Mouse (Mus musculus) embryo, embryonic 11.5 days (tissue): Measurements from ENCODE around the gene Epb41l1.

ENCODE experiments used
- DNase-seq: peaks from one replicate; pipeline ENCODE4 v3.0.0-alpha.2; 2012; ENCODE audit warnings: low read depth, low spot score

The Epb41l1 gene

DNA sequence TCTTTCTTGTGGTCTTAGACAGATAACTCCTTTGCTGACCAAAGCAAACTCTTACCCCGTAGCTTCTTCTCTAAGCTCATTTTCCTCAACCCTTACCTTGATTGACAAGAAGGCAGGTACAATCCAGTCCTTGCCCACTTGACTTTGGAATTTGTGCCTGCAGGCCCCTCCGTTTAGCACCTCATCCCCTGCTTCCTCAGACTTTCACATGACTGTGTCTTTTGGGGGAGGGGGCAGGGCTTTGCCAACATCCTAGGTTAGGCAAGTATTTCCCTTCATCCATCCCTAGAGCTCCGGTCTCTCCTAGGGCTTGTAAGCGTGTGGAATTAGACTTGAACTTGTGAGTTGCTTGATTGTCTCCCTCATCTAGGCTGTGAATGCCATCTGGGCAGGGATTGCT lies 3.0 kb downstream of the Epb41l1 start:
- DNase-seq: no peak

DNA sequence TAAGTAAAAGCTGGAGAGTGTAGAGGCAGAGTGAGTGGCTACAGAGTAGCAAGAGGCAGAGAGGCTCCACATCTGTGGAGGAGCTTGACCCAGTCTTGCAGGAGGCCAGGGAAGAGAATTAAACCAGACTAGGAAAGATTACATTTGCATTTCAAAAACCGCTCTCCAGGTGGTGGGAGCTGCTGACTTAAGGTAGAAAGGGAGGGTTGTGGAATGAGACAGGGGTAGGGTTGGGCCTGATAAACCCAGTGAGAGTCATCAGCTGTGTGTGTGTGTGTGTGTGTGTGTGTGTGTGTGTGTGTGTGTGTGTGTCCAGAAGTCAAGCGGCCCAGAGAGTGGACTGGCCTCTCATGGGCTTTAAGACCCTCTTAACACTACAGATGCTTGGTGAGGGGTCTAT lies 4.9 kb downstream of the Epb41l1 start:
- DNase-seq: no peak

DNA sequence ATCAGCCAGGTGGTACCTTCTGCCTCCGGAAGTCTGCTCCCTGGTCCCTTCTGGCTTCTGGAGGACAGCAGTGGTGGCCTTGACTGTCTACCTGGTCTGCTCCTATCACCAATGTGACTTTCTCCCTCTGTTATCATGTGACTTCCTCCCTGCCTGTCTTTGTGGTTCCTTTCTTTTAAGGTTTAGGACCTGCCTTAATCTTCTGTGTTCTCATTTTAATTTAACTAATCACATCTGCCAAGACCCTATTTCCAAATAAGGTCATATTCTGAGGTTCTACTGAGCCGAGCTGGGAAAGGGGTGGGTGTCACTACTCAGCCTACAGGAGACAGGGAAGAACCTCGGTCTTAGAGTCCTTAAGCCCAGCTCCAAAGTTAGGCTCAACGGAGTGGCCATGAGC lies 5.4 kb downstream of the Epb41l1 start:
- DNase-seq: no peak

DNA sequence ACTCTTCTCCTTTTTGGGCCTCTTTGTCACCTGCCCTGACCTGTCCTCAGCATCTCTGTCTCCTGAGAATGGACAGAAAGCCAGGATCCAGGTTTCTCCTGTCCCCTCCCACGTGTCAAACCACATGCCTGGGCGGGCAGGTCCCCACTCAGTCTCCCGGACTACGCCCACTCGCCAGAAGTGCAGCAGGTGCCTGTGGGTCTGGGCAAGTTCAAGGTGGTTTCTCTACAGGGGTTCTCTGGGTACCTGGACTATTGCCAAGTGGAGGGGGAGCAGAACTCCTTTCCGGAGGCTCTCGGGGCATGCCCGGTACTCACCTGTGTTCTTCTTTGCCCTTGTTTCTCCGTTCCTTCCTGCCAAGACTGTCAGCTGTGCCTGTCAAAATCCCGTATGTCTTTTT lies 9.1 kb downstream of the Epb41l1 start:
- DNase-seq: no peak

DNA sequence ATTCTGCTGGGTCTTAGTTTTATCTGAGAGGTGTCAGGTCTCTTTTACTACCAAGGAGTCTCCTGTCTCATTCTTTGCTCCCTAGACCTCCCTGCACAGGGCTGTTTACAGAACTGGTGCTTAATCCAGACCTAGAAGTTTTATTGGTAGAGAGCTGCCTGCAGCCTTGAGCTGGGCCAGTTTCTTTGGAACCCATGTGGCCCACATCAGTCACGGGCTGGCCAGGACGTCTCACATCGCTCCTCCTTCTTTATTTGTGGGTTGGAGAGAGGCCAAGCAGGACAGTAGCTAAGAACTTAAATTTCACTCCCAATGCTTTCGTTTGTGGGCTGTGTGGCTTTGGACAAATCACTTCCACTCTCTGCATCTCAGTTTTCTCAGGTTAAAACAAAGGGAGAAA lies 9.6 kb downstream of the Epb41l1 start:
- DNase-seq: no peak

DNA sequence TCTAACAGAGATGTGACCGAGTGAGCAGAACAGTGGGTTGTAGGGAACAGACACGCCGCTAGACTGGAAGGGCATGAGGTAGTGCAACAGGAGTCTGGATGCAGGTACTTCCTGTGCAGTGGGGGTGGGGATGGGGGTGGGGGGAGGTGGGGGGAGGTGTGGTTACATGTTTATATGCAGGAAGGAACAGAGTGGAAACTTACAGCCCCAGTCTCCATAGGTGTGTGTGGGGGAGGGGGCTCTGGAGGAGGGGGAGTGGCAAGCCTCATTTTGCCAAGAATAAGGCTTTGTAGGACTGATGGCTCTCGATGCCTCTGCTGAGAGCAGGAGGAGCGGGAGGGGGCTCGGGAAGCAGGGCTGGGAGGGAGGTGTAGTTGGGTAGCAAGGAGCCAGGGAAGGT lies 10.7 kb downstream of the Epb41l1 start:
- DNase-seq: no peak

DNA sequence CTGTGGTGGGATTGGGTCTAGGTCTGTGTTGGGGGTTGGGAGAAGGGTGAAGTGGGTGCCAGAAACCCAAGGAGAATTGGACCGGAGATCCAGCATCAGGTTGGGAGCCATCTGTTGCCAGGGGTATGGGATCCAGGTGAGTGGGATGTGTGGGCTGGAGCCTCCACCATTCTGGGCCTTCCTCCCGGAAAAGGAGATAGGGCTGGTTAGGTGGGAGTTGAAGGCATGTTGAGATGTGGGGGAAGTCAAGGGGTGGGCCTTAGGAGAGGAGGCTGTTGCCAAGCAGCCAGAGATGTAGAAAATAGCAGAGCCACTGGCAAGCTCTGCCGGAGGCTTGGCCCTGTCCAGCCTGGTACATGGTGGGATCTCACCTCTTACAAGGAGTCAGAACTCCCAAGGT lies 11.4 kb downstream of the Epb41l1 start:
- no peak for DNase-seq

DNA sequence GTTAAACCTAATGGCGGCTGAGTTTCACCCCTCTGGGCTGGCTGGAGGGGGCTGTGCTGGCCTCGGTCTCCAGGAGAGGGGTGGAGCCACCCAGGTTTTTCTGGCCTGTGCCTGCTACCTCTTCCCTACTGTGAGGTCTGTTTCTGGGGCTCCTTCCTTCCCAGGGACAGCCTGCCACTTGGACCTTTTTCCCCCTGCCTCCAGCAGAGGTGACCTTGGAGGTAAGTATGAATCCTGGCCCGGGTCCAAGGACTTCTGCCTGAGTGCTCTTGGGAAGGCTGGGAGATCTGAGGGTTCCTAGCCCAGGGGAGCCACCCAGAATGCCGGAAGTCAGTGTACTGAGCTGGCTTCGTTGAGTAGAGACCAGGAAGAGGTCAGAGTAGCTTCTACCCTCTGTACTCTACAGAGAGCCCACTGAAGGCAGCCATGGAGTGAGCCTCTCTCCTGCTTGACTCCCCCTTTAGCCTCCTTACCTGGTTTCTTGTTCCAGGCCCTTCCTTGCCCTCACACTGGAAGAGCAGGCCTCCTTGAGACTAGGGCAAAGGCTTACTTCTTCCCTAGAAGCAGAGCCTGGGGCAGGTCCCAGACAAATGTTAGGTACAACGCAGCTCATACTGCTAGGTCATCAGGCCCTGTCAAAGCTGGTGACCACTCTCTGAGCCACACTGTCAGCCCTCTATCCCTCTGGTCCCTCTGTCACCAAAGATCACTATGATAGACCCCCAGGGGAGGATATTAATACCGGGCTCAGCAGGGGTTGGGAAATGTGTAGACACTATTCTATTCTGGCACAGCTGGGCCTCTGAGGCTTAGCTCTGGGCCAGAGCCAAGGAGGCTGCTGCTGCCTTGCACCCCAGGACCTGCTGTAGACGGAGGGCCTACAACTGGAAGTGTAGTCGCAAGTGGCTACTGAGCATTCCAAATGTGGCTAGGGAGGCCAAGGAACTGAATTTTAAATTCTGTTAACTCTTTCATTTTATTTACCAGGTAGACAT lies 12.5 kb downstream of the Epb41l1 start:
- DNase-seq: no peak

DNA sequence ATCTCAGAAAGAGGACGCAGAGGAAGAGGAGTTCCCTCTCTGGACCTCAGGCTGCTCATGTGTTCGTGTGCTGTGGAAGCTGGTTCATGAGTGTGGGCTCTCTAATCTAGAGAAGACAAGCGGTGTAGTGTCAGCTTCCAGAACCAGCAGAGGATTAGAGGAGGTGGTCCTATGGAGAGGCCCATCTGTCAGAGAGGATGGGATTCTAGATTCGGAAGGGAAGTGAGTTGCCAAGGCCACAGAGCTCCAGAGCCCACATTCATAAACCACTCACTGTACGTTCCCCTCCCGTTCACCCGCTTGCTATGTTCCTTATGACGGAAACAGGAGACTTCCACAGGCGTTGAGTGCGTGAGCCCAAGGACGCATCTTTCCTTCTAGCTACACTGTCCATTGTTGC lies 16.9 kb downstream of the Epb41l1 start:
- DNase-seq: no peak

DNA sequence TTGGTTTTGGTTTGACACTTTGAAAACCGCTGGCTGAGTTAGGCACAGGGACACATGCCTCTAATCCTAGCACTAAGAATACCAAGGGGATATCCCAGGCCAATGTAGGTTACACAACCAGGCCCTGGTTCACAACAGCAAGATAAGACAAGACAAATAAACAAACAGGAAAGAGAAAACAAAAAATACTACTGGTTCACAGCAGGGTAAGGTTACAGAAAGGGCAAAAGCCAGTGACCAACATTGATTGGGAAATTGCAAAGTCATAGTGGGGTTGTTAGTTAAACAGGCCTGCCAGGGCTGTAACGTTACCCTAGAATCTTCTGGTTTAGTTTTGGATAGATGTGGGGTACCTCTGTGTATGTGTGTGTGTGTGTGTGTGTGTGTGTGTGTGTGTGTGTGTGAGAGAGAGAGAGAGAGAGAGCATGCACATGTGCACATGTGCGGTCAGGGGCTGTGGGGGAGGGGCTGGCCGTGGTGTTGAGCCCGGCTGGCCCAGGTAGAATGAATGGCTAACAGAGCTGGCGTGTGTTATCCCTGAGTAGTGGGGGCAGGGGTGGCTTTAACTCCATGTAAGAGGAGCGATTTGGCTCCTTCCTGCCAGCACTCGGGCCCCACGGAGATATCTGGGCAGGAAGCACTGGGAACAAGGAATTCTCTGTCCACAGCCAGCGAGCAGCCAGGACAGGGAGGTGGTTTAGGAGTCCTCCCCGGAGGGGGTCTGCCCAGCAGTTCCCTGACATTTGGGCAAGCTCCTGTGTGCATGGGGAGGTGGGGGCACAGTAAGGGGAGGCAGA lies 19.2 kb downstream of the Epb41l1 start:
- DNase-seq: no peak

DNA sequence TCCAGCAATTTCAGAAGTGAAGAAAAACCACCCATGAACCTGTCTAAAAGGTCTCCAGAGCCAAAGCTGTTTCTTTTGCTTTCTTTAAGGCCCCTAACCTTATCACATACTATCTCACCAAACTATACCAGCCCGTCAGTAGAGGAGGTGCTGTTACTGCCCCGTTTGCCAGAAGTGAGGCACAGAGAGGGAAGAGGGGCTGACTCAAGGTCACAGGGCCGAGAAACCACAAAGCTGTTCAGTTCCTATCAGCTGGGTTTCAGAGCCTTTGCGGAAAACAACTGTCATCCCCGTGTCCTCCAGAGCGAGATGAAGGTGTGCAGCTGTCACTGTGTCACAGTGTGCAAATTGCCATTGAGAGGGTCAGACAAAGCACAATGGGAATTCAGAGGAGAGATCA lies 21.2 kb downstream of the Epb41l1 start:
- DNase-seq: no peak

DNA sequence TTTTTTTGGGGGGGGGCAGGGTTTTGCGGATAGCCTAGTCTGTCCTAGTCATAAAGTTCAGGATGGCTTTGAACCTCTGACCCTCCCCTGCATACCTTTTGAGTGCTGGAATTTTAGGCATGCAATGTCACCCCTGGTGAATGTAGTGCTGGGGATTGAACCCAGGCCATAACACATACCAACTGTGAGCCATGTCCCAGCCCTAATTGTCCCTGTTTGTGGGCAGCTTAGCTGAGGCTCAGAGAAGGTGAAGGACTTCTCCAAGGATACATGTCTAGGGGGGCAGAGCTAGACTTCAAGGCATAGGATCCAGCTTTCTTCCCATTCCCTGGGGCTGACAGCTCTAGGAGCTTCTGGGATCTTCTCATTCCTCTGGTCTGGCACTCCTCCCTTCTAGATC lies 22.6 kb downstream of the Epb41l1 start:
- no peak for DNase-seq

DNA sequence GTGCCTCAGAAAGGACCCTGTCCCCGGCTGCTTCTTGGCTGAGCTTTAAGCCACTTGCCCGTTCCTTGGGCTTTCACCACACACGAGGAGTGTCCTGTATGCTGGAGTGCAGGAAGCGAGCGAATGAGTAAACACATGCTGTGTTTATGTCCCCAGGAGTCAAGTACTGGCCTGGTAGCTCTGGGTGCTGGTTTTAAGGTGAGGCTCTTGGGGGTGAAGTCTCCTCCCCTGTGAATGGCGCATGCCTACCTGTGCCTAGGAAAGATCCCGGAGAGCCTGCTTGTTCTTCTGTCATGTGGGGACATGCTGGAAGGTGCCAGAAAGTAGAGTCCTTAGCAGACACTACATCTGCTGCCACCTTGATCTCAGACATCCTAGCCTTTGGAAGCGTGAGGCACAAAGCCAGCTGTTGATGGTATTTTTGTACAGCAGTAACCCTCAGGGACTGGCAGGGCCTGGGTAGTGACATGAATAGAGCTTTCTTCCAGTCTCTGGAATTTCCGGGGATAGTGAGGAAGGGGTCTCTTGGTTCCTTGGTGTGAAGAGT lies 25.9 kb downstream of the Epb41l1 start:
- no peak for DNase-seq

DNA sequence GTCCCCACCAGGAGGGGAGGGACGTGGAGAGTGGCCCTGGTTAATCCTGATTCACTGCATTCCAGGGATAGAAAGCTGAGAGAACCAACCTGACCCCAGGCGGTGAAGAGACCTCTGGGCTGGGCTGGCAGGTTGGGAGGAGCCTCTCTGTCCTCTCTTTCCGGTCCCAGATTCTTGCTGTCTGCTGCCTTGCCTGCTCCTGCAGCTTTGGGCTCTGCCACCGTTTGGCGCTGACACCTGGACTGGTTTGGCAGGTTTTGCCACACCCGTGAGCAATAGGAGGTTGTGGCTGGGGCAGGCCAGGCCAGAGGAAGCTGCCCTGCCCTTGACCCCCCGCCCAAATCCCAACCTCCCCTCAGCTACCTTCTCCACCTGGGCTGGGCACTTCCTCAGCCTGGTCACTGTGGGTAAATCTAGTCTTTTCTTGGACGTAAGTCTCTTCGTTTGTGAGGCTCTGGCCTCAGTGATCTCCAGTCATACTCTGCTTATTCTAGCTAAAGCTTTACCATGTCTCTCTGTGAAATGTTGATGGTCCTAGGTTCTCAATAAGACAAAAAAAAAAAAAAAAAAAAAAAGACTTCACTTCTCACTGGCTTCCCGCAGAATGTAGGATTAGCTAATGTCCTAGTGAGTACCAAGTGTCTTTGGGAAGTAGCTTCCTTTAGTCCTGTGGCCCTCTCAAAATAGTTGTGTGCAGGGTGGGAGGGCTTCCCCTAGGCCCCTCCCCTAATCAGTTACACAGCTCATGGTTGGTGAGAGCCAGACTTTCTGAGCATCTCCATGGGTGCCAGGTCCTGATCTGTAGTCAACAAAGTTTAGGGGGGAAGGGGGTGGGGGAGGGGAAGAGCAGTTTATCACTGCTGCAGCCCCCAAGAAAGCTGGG lies 26.9 kb downstream of the Epb41l1 start:
- no peak for DNase-seq

DNA sequence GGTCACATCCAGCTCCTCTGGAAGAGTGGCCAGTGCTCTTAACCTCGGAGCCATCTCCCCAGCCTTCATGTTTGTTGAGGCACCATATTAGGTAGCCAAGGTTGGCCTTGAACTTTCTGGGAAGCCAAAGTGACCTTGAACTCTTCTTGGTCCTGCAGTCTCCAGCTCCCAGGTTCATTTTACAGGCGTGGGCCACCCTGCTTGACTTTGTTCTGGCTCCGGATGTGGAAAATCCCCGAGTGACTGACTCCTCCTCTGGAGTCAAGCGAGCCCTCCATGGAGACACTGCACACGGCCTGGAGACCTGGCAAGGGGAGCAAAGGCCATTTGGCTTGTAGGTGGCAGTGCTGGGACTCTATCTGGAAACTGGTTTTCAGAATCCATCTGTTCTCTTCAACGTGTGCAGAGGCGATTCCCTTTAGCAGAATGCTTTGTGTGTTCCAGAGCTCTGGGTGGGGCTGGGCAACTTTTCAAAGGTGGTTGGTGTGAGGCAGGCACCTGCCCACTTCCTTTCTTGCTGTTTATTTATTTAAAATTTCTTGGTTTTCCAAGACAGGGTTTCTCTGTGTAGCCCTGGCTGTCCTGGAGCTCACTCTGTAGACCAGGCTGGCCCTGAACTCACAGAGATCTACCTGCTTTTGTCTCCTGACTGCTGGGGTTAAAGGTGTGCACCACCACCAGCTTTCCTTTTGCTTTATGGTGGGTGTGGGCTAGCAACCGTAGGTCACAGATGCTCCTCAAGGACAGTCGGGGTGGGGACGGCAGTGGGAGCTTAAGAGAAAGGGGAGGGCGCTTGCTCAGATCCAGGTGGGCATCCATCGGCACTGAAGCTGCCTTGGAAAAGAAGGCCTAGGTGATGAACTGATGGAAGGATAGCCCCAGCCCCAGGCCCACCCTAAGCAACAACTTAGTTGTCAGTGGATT lies 30.8 kb downstream of the Epb41l1 start:
- DNase-seq: no peak

DNA sequence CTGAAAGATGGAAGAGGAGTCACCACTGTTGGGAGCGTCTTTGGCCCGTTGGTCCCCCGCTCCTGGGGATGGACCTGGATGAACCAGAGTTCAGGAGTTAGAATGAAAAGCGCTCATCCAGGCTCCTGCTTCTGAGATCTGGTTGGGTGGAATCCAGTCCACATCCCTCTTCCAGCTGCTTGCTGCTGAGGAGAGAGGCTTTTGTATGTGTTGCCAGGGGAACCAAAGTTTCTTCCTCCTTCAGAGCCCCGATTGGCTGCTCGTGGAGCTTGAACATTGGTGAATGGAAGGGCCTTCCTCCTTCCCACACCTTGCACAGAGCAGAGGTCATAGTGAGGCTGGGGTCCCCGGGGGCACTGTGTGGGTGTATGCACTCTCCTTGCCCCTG lies 31.4 kb downstream of the Epb41l1 start:
- DNase-seq: no peak

DNA sequence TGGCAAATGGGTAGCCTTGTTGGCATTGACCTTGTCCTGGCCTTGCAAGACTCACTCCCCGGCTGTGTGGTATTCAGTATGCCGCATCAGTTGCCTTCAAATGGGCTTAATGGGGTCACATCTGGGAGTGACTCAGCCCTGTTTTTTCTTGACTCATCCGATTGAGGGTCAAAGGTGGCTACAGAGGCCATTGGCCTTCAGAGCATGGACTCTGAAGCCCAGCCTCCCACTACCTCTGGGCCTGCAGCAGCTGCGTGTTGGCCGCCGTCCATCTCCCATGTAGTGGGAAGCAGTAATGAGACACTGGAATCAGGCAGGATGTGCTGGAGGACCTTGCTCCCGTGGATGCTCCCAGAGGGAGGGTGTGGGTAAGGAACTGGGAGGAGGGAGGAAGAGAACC lies 33.1 kb downstream of the Epb41l1 start:
- no peak for DNase-seq

DNA sequence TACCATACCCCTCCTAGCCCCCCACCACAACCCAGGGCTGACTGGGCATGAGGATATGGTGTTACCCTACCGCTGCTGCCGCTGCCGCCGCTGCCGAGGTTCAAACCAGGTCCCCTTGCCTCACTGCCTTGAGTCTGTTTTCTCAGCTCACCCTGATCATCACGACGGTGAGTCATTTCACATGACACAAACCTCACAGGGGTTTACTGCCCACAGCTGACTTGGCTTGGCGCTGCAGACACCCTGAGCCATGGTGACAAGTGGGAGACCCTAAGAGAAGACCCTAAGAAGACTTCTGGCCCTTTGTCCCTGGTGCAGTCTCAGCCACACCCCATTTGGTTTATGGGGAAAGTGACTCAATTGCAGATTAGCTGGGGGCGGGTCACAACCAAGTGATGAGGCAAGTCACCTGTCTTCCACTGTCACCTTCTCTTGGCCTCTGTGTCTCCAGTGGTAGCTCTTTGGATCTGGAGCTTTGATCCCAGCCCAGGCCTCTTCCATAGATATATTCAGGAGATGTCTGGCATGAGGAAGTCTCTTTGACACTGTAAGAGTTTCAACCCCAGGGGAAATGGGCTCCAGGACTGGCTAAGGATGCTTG lies 34.9 kb downstream of the Epb41l1 start:
- DNase-seq: no peak

DNA sequence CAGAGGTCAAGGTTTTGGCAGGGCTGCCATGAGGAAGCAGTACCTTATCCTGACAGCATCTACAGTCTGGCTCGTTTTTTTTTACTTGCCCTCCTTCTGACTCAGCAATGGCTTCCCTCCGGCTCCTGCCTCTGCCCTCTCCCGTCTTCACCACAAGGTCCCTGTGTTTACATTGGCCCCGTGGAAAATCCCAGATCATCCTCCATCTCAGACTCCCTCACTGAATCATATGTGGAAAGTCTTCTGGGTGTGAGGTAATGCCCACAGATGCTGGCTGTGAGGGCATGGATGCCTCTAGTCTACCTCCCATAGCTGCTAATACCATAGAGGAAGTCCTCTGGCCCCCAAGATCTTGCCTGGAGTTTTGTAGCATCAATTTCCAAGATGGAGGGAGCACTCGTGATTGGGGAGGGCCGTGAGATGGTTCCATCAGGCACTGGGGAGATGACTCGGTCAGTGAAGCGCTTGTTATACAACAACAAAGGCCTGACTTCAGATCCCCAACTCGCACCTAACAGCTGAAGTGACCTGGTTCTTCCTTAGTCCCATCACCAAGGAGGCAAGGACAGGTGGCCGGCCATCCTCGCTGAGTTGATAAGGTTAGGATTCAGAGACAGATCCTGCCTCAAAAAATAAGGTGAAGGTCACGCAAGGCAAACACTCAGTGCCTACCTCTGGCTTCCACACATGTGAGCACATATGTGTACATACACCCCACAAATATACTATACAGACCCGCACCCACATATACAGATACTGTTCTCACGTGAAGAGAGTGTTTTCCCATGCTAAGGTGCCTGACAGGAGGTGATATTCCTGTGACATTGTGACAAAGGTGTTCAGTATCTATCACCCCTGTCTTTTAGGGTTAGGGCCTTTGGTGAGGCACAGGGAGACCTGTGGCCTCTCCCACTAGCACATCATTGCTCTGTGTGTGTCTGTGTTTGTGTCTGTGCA lies 36.0 kb downstream of the Epb41l1 start:
- no peak for DNase-seq
